Mouse (Mus musculus) cerebellum, adult 9-11 months (tissue): ENCODE measurements around the gene Vmn2r84.
"Not testable (repeated sequence)": the region's sequence is repeated elsewhere in the genome, so short reads cannot be mapped to it uniquely, and the experiment has no call there.

Source experiments
- DNase-seq: peaks from one replicate; pipeline ENCODE4 v3.0.0; 2022

Vmn2r84 gene

GRCm38 (mm10) chr10:130394232-130394631, at the start of gene Vmn2r84:
Gene Vmn2r84, minus strand, starts transcription at chr10:130394332.
- DNase-seq = no peak

- not testable (repeated sequence) for DNase-seq
These were observed 40.2 kb upstream of the Vmn2r84 start for GRCm38 (mm10) chr10:130434185-130434898.

GRCm38 (mm10) chr10:130429603-130430002, 35.5 kb upstream of the Vmn2r84 start, which contains the start of gene Vmn2r85:
Gene Vmn2r85, minus strand, starts transcription at chr10:130429703.
- DNase-seq = not testable (repeated sequence)

- DNase-seq = not testable (repeated sequence)
These were observed 28.2 kb upstream of the Vmn2r84 start for GRCm38 (mm10) chr10:130422368-130422767.

GRCm38 (mm10) chr10:130420401-130420800, 26.3 kb upstream of the Vmn2r84 start:
- no peak for DNase-seq

GRCm38 (mm10) chr10:130419954-130420353, 25.8 kb upstream of the Vmn2r84 start:
- not testable (repeated sequence) for DNase-seq

- DNase-seq = not testable (repeated sequence)
These were observed 22.2 kb upstream of the Vmn2r84 start for GRCm38 (mm10) chr10:130416352-130416751.

- DNase-seq = not testable (repeated sequence)
These were observed 18.1 kb upstream of the Vmn2r84 start for GRCm38 (mm10) chr10:130412167-130412698.

- DNase-seq = no peak
These were observed 19.0 kb downstream of the Vmn2r84 start for GRCm38 (mm10) chr10:130375145-130375544.

GRCm38 (mm10) chr10:130372491-130373173, 21.5 kb downstream of the Vmn2r84 start:
- DNase-seq = no peak

GRCm38 (mm10) chr10:130371644-130372043, 22.5 kb downstream of the Vmn2r84 start:
- no peak for DNase-seq

- DNase-seq = no peak
These were observed 24.0 kb downstream of the Vmn2r84 start for GRCm38 (mm10) chr10:130370005-130370682.

GRCm38 (mm10) chr10:130368384-130368783, 25.7 kb downstream of the Vmn2r84 start:
- no peak for DNase-seq

- DNase-seq = no peak
These were observed 29.4 kb downstream of the Vmn2r84 start for GRCm38 (mm10) chr10:130364766-130365165.

GRCm38 (mm10) chr10:130363438-130364164, 30.5 kb downstream of the Vmn2r84 start:
- DNase-seq = no peak

GRCm38 (mm10) chr10:130344056-130344455, 50.1 kb downstream of the Vmn2r84 start:
- no peak for DNase-seq

- not testable (repeated sequence) for DNase-seq
These were observed 54.1 kb downstream of the Vmn2r84 start for GRCm38 (mm10) chr10:130340050-130340449.

- no peak for DNase-seq
These were observed 56.6 kb downstream of the Vmn2r84 start for GRCm38 (mm10) chr10:130337581-130337980.

- no peak for DNase-seq
These were observed 57.7 kb downstream of the Vmn2r84 start for GRCm38 (mm10) chr10:130336385-130336784.

- no peak for DNase-seq
These were observed 63.4 kb downstream of the Vmn2r84 start for GRCm38 (mm10) chr10:130330711-130331110.
